Mouse (Mus musculus) limb, embryonic 13.5 days (tissue): Measurements from ENCODE around the gene Hamp2. TPM values are rescaled to one million over a fixed set of nuclear protein-coding genes. Genes with fewer than 3 reads are reported as not detected.
A peak's percentile ranks its signal among the peaks of the same experiment; 100 is the strongest.

ENCODE experiments used
- ATAC-seq: fragments of 200-750 bp; cut with Nextera tagmentation; 2 replicates; pipeline ENCODE4 v1.8.0; 2017; ENCODE audit warnings: low read depth, moderate number of reproducible peaks, moderate TSS enrichment; ENCODE audit not compliant: low FRiP score
- H3K27ac ChIP-seq: fragments of 300-500 bp; sonication (generic); 2 replicates; pipeline ENCODE4 v1.5.1; 2015; ENCODE audit warnings: inconsistent platforms, mild to moderate bottlenecking, moderate library complexity
- H3K27me3 ChIP-seq: fragments of 300-500 bp; sonication (generic); 2 replicates; pipeline ENCODE4 v1.6.1; 2015; ENCODE audit warnings: mild to moderate bottlenecking, inconsistent platforms
- H3K36me3 ChIP-seq: fragments of 300-500 bp; sonication (generic); 2 replicates; pipeline ENCODE4 v1.6.1; 2015; ENCODE audit warnings: inconsistent platforms, mild to moderate bottlenecking, moderate library complexity
- H3K4me1 ChIP-seq: fragments of 300-500 bp; sonication (generic); 2 replicates; pipeline ENCODE4 v1.6.1; 2015; ENCODE audit warnings: inconsistent platforms
- H3K4me2 ChIP-seq: fragments of 300-500 bp; sonication (generic); replicated peaks from 2 replicates; pipeline ENCODE4 v1.6.1; 2015; ENCODE audit warnings: inconsistent platforms, mild to moderate bottlenecking, moderate library complexity
- H3K4me3 ChIP-seq: fragments of 300-500 bp; sonication (generic); 2 replicates; pipeline ENCODE4 v1.5.1; 2015; ENCODE audit warnings: moderate library complexity, mild to moderate bottlenecking, inconsistent platforms
- H3K9ac ChIP-seq: fragments of 300-500 bp; sonication (generic); 2 replicates; pipeline ENCODE4 v1.6.1; 2015; ENCODE audit warnings: mild to moderate bottlenecking, inconsistent platforms
- H3K9me3 ChIP-seq: fragments of 300-500 bp; sonication (generic); 2 replicates; pipeline ENCODE4 v1.6.1; 2016; ENCODE audit warnings: inconsistent platforms
- WGBS: fragments of 180-500 bp; shearing (Covaris S2); methylation state at CpG from one replicate; pipeline ENCODE4 v1.1.7; 2015; 5-methylcytosine and 5-hydroxymethylcytosine counted together
- polyA plus RNA-seq: library from polyadenylated mRNA; unstranded; fragments of >200 nt; fragmentation: Nextera tagmentation; extraction: Ambion mirVana; gene quantifications from 2 replicates; pipeline ENCODE4 v1.2.1, GENCODE M21; 2015

Gene Hamp2
- polyA plus RNA-seq, 1 experiment from 2014 or later: not detected

DNA sequence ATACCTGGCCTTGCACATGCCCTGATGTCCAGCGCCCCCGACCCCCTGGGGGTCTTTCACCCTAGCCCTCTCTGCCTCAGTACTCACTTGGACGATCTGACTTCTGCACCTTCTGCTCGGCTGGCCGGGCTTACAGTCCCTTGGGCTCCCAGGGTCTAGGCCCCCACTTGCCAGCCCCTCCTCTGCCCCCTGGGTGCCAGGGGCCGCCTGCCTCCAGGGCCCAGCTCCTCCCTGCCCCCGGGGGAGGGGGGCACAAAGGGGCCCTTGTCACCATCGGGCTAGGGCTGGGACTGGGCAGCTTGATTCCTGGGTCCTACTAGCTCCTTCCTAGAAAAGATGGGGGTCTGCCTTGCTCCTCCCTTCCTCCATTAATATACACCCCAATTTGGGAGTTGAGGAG lies 9.7 kb downstream of the Hamp2 start, which contains the start of gene Mag:
Gene Mag, minus strand, starts transcription at position 142 of the 400 bp plus-strand sequence.
- Histone ChIP-seq H3K9ac (no peak within 1 kb of the TSS), H3K36me3 (no peaks in the 10 kb centered on the region), H3K4me2 (no peak within 1 kb of the TSS), H3K9me3 (no peaks in the 10 kb centered on the region), H3K27me3 (no peaks in the 10 kb centered on the region), H3K4me1 (no peaks in the 10 kb centered on the region), H3K4me3 (no peak within 1 kb of the TSS), H3K27ac (no peak within 1 kb of the TSS)
- WGBS: 67% methylated on average over 8 of the region's 8 CpGs
- ATAC-seq: no peak

GRCm38 (mm10) chr7:30909773-30910172 lies 14.7 kb downstream of the Hamp2 start:
- H3K27ac ChIP-seq: no peak overlapping the region
- no peaks in the 10 kb centered on the region for H3K9me3 ChIP-seq
- H3K4me2 ChIP-seq: no peak overlapping the region
- no peak overlapping the region for H3K9ac ChIP-seq
- ATAC-seq: no peak
- H3K4me1 ChIP-seq: peaks cover 6% of the 10 kb centered on the region
- H3K27me3 ChIP-seq: no peaks in the 10 kb centered on the region
- H3K36me3 ChIP-seq: no peaks in the 10 kb centered on the region
- WGBS: 75% methylated on average over 6 of the region's 6 CpGs
- no peak overlapping the region for H3K4me3 ChIP-seq

DNA sequence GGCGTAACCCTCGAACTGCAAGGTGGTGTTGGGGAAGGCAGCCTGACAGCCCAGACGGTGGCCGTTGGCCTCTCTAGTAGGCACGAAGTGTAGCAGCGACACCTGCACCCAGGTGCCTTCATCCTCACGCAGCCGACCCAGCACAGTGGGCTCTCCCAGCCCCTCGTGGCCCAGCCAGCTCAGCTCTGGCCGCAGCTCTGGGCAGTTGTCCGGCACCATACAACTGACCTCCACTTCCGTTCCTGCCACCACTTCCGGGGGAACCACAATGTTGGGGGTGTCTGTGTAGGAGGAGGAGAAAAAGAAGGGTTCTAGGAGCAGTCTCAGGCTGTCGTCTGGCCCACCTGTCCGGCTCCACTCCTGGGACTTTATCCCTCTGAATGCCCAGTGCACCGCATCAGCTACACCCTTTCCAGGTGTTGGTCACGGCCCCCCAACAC lies 15.5 kb downstream of the Hamp2 start:
- Histone ChIP-seq H3K9ac (no peak overlapping the region), H3K9me3 (no peaks in the 10 kb centered on the region), H3K27ac (no peak overlapping the region), H3K4me2 (peak overlapping the region; percentile 68), H3K4me1 (peaks cover 6% of the 10 kb centered on the region), H3K36me3 (no peaks in the 10 kb centered on the region), H3K27me3 (no peaks in the 10 kb centered on the region), H3K4me3 (peak overlapping the region; percentile 32)
- WGBS: 22% methylated on average over 16 of the region's 17 CpGs
- ATAC-seq: 0 out of 2 replicates have a peak, but pooled peaks have one; percentile 16

DNA sequence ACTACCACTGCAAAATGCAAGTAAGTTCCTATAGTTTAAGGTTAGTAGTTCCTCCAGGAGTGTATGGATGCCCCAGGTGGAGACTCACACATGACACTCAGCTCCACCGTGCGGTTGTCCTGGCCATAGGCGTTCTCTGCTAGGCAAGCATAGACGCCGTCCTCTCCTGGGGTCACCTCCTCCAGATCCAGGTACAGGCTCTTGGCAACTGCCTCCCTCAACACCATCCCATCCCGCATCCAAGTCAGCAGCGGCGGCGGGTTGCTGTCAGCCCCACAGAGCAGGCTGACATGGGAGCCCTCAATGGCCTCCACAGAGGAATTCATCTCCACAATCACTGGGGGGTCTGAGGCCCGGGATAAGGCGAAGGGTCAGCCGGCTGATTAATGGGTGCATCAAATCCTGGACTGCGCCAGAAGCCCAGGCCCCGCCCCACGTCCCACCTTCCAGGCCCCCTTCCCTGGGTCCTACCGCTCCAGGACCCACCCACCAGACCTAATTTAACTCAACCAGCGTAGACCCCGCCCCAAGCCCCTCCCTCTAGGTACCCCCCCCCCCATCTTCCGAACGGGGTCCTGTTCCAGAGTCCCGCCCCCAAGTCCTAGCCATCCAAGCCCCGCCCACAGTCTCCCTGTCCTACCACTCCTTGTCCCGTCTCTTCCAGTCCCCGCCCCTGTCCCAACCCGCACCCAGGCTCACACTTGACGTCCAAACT lies 16.0 kb downstream of the Hamp2 start:
- H3K9me3 ChIP-seq: no peaks in the 10 kb centered on the region
- no peaks in the 10 kb centered on the region for H3K27me3 ChIP-seq
- peaks cover 6% of the 10 kb centered on the region for H3K4me1 ChIP-seq
- no peaks in the 10 kb centered on the region for H3K36me3 ChIP-seq
- 2% methylated on average over 22 of the region's 26 CpGs for WGBS
- peak overlapping the region; percentile 48 for H3K9ac ChIP-seq
- H3K4me3 ChIP-seq: peak overlapping the region; percentile 32
- H3K4me2 ChIP-seq: peak overlapping the region; percentile 68
- peak; percentile 66; the same call in 1 of the 2 replicates for ATAC-seq
- H3K27ac ChIP-seq: no peak overlapping the region

DNA sequence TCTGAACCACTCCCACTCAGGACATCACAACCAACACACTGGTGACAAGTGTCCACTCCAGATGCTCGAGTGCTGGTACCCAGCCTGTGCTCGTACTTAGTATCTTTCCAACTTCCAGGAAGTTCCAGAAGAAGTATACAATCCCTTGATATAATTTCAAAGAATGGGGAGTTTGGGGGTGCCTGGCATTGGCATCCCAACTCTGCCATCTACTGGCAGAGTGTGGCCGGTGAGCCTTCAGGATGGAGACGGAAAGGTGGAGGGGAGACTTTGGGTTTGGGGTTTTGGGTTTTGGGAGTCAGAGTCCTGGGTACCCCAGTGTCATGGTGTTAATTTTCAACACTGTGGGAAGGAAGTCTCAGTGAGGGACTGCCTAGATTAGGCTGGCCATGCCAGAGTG lies 20.4 kb downstream of the Hamp2 start:
- no peak overlapping the region for H3K4me2 ChIP-seq
- H3K9ac ChIP-seq: no peak overlapping the region
- no peak overlapping the region for H3K27ac ChIP-seq
- peaks cover 12% of the 10 kb centered on the region for H3K4me1 ChIP-seq
- 51% methylated on average over 4 of the region's 4 CpGs for WGBS
- no peaks in the 10 kb centered on the region for H3K27me3 ChIP-seq
- no peaks in the 10 kb centered on the region for H3K36me3 ChIP-seq
- no peak for ATAC-seq
- H3K9me3 ChIP-seq: no peaks in the 10 kb centered on the region
- H3K4me3 ChIP-seq: no peak overlapping the region

DNA sequence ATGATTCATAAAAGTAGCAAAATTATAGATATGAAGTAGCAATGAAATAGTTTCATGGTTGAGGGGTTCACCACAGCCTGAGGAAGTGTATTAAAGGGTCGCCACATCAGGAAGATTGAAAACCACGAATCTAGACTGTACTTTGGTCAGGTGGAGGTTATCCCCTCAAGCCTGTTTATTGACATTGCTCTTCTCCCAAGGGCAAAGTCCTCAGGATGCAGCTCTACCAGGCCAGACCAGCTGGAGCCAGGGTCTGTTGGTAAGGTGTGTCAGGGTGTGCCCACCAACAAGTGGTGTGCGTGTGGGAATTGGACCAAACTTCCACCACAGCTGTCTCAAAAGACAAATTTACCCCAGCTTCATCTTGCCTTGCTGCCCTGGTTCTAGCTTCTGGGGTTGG lies 29.3 kb downstream of the Hamp2 start:
- H3K9me3 ChIP-seq: no peaks in the 10 kb centered on the region
- H3K27me3 ChIP-seq: no peaks in the 10 kb centered on the region
- H3K9ac ChIP-seq: no peak overlapping the region
- H3K36me3 ChIP-seq: no peaks in the 10 kb centered on the region
- H3K4me2 ChIP-seq: no peak overlapping the region
- WGBS: 84% methylated on average over 3 of the region's 3 CpGs
- H3K27ac ChIP-seq: no peak overlapping the region
- ATAC-seq: no peak
- peaks cover 5% of the 10 kb centered on the region; the same call in 1 of the 2 replicates for H3K4me1 ChIP-seq
- H3K4me3 ChIP-seq: no peak overlapping the region

DNA sequence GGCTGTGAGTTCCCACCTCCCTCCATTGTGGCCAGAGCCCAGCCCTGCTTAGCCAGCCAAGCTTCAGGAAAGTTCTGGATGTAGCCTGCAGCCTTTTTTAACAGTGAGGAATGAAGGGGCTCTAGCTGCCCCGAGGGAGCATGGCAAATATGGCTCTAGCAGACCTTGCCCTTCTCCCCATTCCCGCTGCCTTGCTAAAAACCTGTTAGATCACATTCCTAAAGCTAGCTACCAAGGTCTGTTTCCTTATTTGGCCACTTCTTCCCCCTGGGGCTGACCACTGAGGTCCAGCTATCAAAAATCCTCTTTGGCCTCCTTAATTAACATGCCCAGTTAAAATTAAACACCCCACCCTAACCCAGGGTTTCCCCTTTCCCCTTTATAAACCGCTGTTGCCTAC lies 32.0 kb downstream of the Hamp2 start:
- Histone ChIP-seq H3K9ac (no peak overlapping the region), H3K27me3 (no peaks in the 10 kb centered on the region), H3K4me1 (no peaks in the 10 kb centered on the region), H3K4me3 (no peak overlapping the region), H3K9me3 (no peaks in the 10 kb centered on the region), H3K4me2 (no peak overlapping the region), H3K36me3 (no peaks in the 10 kb centered on the region), H3K27ac (no peak overlapping the region)
- ATAC-seq: no peak
- WGBS: 58% methylated on average over 3 of the region's 3 CpGs

- Histone ChIP-seq H3K27ac (no peak overlapping the region), H3K27me3 (no peaks in the 10 kb centered on the region), H3K9me3 (no peaks in the 10 kb centered on the region), H3K9ac (no peak overlapping the region), H3K4me3 (no peak overlapping the region), H3K4me2 (no peak overlapping the region), H3K36me3 (no peaks in the 10 kb centered on the region), H3K4me1 (no peaks in the 10 kb centered on the region)
- ATAC-seq: no peak
- 79% methylated on average over 9 of the region's 9 CpGs for WGBS
These were observed 32.7 kb downstream of the Hamp2 start for GRCm38 (mm10) chr7:30891746-30892145.

GRCm38 (mm10) chr7:30890681-30891080 lies 33.8 kb downstream of the Hamp2 start:
- no peak overlapping the region for H3K9ac ChIP-seq
- no peak overlapping the region for H3K4me3 ChIP-seq
- H3K4me2 ChIP-seq: no peak overlapping the region
- WGBS: 60% methylated on average over 2 of the region's 2 CpGs
- no peak overlapping the region for H3K27ac ChIP-seq
- no peaks in the 10 kb centered on the region for H3K36me3 ChIP-seq
- no peak for ATAC-seq
- no peaks in the 10 kb centered on the region for H3K4me1 ChIP-seq
- no peaks in the 10 kb centered on the region for H3K9me3 ChIP-seq
- no peaks in the 10 kb centered on the region for H3K27me3 ChIP-seq

DNA sequence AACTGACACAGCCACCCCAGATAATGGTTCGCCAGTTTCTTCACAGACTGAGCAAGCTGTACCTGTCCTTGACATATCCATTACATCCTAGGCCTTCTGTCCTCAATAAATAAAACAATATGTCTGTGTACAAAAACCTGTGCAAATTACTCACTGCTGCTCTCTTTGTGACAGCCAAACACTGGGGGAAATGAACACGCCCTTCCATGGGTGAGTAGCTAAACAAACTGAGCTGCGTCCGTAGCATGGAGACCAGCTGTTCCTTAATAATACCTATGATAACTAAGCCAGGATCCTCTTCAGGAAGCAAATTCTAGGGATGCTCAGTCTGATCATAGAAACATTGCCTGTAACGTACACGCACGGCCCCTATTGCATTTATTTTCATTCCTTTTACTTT lies 35.7 kb downstream of the Hamp2 start:
- Histone ChIP-seq H3K4me1 (no peaks in the 10 kb centered on the region), H3K4me2 (no peak overlapping the region), H3K4me3 (no peak overlapping the region), H3K36me3 (no peaks in the 10 kb centered on the region), H3K27ac (no peak overlapping the region), H3K9ac (no peak overlapping the region), H3K27me3 (no peaks in the 10 kb centered on the region), H3K9me3 (no peaks in the 10 kb centered on the region)
- no peak for ATAC-seq
- 84% methylated on average over 7 of the region's 7 CpGs for WGBS

GRCm38 (mm10) chr7:30887568-30888188 lies 36.8 kb downstream of the Hamp2 start:
- H3K4me3 ChIP-seq: no peak overlapping the region
- 78% methylated on average over 14 of the region's 14 CpGs for WGBS
- no peaks in the 10 kb centered on the region for H3K9me3 ChIP-seq
- H3K4me1 ChIP-seq: no peaks in the 10 kb centered on the region
- H3K9ac ChIP-seq: no peak overlapping the region
- H3K27ac ChIP-seq: no peak overlapping the region
- no peaks in the 10 kb centered on the region for H3K27me3 ChIP-seq
- H3K36me3 ChIP-seq: no peaks in the 10 kb centered on the region
- no peak overlapping the region for H3K4me2 ChIP-seq
- no peak for ATAC-seq

DNA sequence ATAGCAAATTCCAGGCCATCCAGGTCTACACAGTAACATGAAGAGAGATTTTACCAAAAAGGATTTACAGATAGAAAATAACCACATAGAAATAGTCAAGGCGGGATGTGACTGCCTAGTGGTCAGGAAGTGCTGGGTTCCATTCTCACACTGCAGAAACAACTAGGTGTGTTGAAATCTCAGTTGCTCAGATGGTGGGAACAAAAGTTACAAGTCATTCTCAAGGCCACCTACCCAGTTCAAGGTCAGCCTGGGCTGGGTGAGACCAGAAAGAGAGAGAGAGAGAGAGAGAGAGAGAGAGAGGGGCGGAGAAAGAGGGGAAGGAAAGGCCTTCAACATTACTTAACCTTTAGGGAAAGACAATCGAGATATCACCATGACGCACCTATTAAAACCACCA lies 37.6 kb downstream of the Hamp2 start:
- Histone ChIP-seq H3K27me3 (no peaks in the 10 kb centered on the region), H3K4me2 (no peak overlapping the region), H3K27ac (no peak overlapping the region), H3K9me3 (no peaks in the 10 kb centered on the region), H3K4me3 (no peak overlapping the region), H3K36me3 (no peaks in the 10 kb centered on the region), H3K9ac (no peak overlapping the region), H3K4me1 (no peaks in the 10 kb centered on the region)
- ATAC-seq: no peak
- WGBS: 84% methylated on average over 4 of the region's 4 CpGs

DNA sequence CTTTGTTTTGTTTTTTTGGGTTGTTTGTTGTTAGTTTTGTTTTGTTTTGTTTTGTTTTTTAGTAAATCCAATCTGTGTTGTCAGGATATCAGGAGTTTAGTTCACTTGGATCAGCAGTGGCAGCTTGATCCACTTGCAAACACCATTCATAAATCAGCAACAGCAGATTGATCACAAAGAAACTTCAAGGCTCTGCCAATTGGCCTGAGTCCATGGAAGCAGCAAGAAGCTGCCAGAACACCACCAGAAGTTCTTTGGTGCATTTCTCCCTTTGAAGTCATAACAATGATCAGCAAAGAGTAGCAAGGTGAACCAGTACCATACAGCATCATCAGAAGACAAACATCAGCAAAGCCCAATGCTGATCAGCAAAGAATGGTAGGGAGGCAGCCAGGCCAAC lies 40.4 kb downstream of the Hamp2 start:
- no peak overlapping the region for H3K4me3 ChIP-seq
- no peaks in the 10 kb centered on the region for H3K27me3 ChIP-seq
- no peak overlapping the region for H3K27ac ChIP-seq
- H3K36me3 ChIP-seq: no peaks in the 10 kb centered on the region
- ATAC-seq: no peak
- no peaks in the 10 kb centered on the region for H3K4me1 ChIP-seq
- H3K9ac ChIP-seq: no peak overlapping the region
- no peaks in the 10 kb centered on the region for H3K9me3 ChIP-seq
- H3K4me2 ChIP-seq: no peak overlapping the region
